Mouse (Mus musculus) hindbrain, postnatal 0 days (tissue): ENCODE measurements around the gene Rbm15. TPM values are rescaled to one million over a fixed set of nuclear protein-coding genes. Genes with fewer than 3 reads are reported as not detected.

Experiments
- ATAC-seq: fragments of 200-750 bp; cut with Nextera tagmentation; 2 replicates; pipeline ENCODE4 v1.8.0; 2017; ENCODE audit warnings: mild to moderate bottlenecking, moderate TSS enrichment, moderate library complexity
- DNase-seq: peaks from one replicate; pipeline ENCODE4 v3.0.0-alpha.2; 2015; ENCODE audit warnings: low spot score
- H3K27ac ChIP-seq: fragments of 300-500 bp; sonication (generic); 2 replicates; pipeline ENCODE4 v1.5.1; 2014; ENCODE audit warnings: mild to moderate bottlenecking
- H3K27me3 ChIP-seq: fragments of 300-500 bp; sonication (generic); 2 replicates; pipeline ENCODE4 v1.6.1; 2014; ENCODE audit warnings: low read length, mixed read lengths; ENCODE audit not compliant: insufficient read depth
- H3K36me3 ChIP-seq: fragments of 300-500 bp; sonication (generic); 2 replicates; pipeline ENCODE4 v1.6.1; 2014; ENCODE audit warnings: low read length, mixed read lengths; ENCODE audit not compliant: insufficient read depth
- H3K4me1 ChIP-seq: fragments of 300-500 bp; sonication (generic); 2 replicates; pipeline ENCODE4 v1.6.1; 2014; ENCODE audit warnings: antibody characterized with exemption, low read length, mixed read lengths; ENCODE audit not compliant: insufficient read depth
- H3K4me2 ChIP-seq: fragments of 300-500 bp; sonication (generic); 2 replicates; pipeline ENCODE4 v1.6.1; 2014; ENCODE audit warnings: low read depth, mild to moderate bottlenecking, low read length, moderate library complexity, mixed read lengths
- H3K4me3 ChIP-seq: fragments of 300-500 bp; sonication (generic); 2 replicates; pipeline ENCODE4 v1.5.1; 2014; ENCODE audit warnings: low read length
- H3K9ac ChIP-seq: fragments of 300-500 bp; sonication (generic); replicated peaks from 2 replicates; pipeline ENCODE4 v1.6.1; 2014; ENCODE audit warnings: mild to moderate bottlenecking, low read length, moderate library complexity, mixed read lengths
- H3K9me3 ChIP-seq: fragments of 300-500 bp; sonication (generic); 2 replicates; pipeline ENCODE4 v1.6.1; 2016; ENCODE audit warnings: low read length, mixed read lengths
- CTCF ChIP-seq: IDR thresholded peaks from 2 replicates; pipeline ENCODE4 v1.5.1; 2016; ENCODE audit warnings: antibody characterized with exemption, control low read depth, low read depth
- WGBS: fragments of 180-500 bp; shearing (Covaris S2); extraction: QIAGEN DNeasy Blood & Tissue Kit; methylation state at CpG from one replicate; pipeline ENCODE4 v1.1.7; 2014; 5-methylcytosine and 5-hydroxymethylcytosine counted together
- polyA plus RNA-seq: library from polyadenylated mRNA; unstranded; fragments of >200 nt; fragmentation: Nextera tagmentation; extraction: Ambion mirVana; gene quantifications from 2 replicates; pipeline ENCODE4 v1.2.1, GENCODE M21; 2015
- total RNA-seq: library from RNA; depleted of rRNA; stranded (reverse); fragments of >200 nt; gene quantifications from 2 replicates; pipeline ENCODE4 v1.2.3, GENCODE M21; 2014; rRNA removed

Rbm15 gene
- total and polyA plus RNA-seq, 2 experiments from 2014 or later = 6.3 to 20.9 TPM

GRCm38 (mm10) chr3:107275996-107276395 is 57.5 kb downstream of the Rbm15 start:
- Histone ChIP-seq H3K4me1 (0 out of 2 replicates have a peak, but pooled peaks cover 7% of the 10 kb centered on the region), H3K9me3 (no peaks in the 10 kb centered on the region), H3K9ac (no peak overlapping the region), H3K27me3 (no peaks in the 10 kb centered on the region), H3K4me3 (no peak overlapping the region), H3K36me3 (no peaks in the 10 kb centered on the region), H3K27ac (no peak overlapping the region), H3K4me2 (no peak overlapping the region)
- DNase-seq (peak; percentile 26), ATAC-seq (no peak)
- WGBS = 68% methylated on average over 4 of the region's 4 CpGs
- peak; percentile 43 for TF ChIP-seq CTCF

Other genes starting within 250 kb of the Rbm15 start
- 15.5 and 17.2 TPM in 2 replicates for gene Kcna2, start 232.5 kb downstream of the Rbm15 start, total RNA-seq
- gene Kcna2, start 232.5 kb downstream of the Rbm15 start, polyA plus RNA-seq = 1.8 and 2.1 TPM in 2 replicates
- gene Kcna10, start 150.6 kb downstream of the Rbm15 start, total RNA-seq = not detected in 2 replicates
- gene Kcna10, start 150.6 kb downstream of the Rbm15 start, polyA plus RNA-seq = 0.09 TPM in 1 of 2 replicates, not detected in the other
- 0.63 TPM in 1 of 2 replicates, not detected in the other for gene Cym, start 111.9 kb downstream of the Rbm15 start, total RNA-seq
- not detected in 2 replicates for gene Cym, start 111.9 kb downstream of the Rbm15 start, polyA plus RNA-seq
- not detected in 2 replicates for gene A630076J17Rik, start 103.1 kb downstream of the Rbm15 start, total RNA-seq
- gene A630076J17Rik, start 103.1 kb downstream of the Rbm15 start, polyA plus RNA-seq = not detected in 2 replicates
- gene Prok1, start 94.0 kb downstream of the Rbm15 start, total RNA-seq = 0.18 and 0.26 TPM in 2 replicates
- gene Prok1, start 94.0 kb downstream of the Rbm15 start, polyA plus RNA-seq = 0.19 TPM in 1 of 2 replicates, not detected in the other
- 63.7 and 93.7 TPM in 2 replicates for gene Lamtor5, start 54.8 kb downstream of the Rbm15 start, total RNA-seq
- 162 and 167 TPM in 2 replicates for gene Lamtor5, start 54.8 kb downstream of the Rbm15 start, polyA plus RNA-seq
- gene Slc16a4, start 42.4 kb downstream of the Rbm15 start, total RNA-seq = 2.4 and 2.9 TPM in 2 replicates
- 2.3 and 2.8 TPM in 2 replicates for gene Slc16a4, start 42.4 kb downstream of the Rbm15 start, polyA plus RNA-seq
- 42.6 and 44.3 TPM in 2 replicates for gene Kcnc4, start 125.9 kb upstream of the Rbm15 start, total RNA-seq
- 13.3 and 16.6 TPM in 2 replicates for gene Kcnc4, start 125.9 kb upstream of the Rbm15 start, polyA plus RNA-seq
- gene Slc6a17, start 184.3 kb upstream of the Rbm15 start, total RNA-seq = 66.3 and 71.8 TPM in 2 replicates
- 18.9 and 20.6 TPM in 2 replicates for gene Slc6a17, start 184.3 kb upstream of the Rbm15 start, polyA plus RNA-seq
- not detected in 2 replicates for gene Ubl4b, start 221.4 kb upstream of the Rbm15 start, total RNA-seq
- not detected in 2 replicates for gene Ubl4b, start 221.4 kb upstream of the Rbm15 start, polyA plus RNA-seq